Comparison of ENCODE assay signal across 8 mouse cellular contexts in the genomic region with DNA sequence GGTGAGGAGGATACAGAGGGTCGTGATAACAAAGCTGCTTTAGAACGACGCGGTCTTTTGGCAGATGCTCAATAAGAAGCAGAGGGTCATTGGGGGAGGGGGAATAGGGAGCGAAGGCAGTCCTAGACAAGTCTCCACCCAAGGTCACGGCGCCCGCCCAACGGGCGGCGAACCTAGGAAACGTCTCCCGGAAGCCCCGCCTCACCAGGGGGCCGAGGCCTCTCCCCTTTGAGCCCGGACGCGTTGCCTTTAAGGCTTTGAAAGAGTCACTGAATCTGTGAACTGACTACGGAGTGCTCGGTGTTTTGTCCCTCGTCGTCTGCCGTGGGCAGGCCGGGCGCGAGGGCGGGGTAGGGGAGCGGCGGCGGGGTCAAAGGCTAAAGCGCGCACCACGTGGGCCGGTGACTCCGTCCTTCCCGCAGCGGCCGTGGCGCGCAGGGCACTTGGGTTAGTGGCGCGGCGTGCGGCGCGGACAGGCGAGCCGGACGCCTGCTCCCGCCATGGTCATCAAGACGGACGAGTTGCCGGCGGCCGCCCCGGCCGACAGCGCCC. TPM values are rescaled to one million over a fixed set of nuclear protein-coding genes. Genes with fewer than 3 reads are reported as not detected.
DNase-seq lines count a peak whose midpoint lies in the region; ATAC-seq lines count a peak whose summit lies in the region.

TSS of gene Cluh (plus strand) at position 401 of the 552 bp plus-strand sequence.

- under 1% methylated on average over 56 of the region's 58 CpGs for WGBS in hindbrain, embryonic 11.5 days

- peak within 1 kb of the TSS; percentile 76 for H3K27ac ChIP-seq in hindbrain, embryonic 11.5 days (ENCODE audit: low read depth, low read length)

- peak within 1 kb of the TSS; percentile 95 for H3K4me3 ChIP-seq in hindbrain, embryonic 11.5 days (ENCODE audit: low read depth, low read length)

- no peaks in the 10 kb centered on the region for H3K27me3 ChIP-seq in hindbrain, embryonic 11.5 days (ENCODE audit: control insufficient read depth, insufficient read depth, low read length)

- H3K9me3 ChIP-seq in hindbrain, embryonic 11.5 days (ENCODE audit: control insufficient read depth, low read length), result no peaks in the 10 kb centered on the region

- DNase-seq in Muller cell, postnatal 12 days (ENCODE audit: inconsistent ontology term), result peak; percentile 96
- DNase-seq in cerebellum, adult 9-11 months, result peak; percentile 98
- peak; percentile 95 to 98 for DNase-seq in frontal cortex, adult 2 months (ENCODE audit: extremely low spot score in 1 of 2, low spot score in 1 of 2)
- DNase-seq in hindbrain, embryonic 11.5 days (ENCODE audit: low spot score), result peak; percentile 92
- DNase-seq in layer of hippocampus, postnatal 10 days (ENCODE audit: low spot score in 2 of 2), result peak; percentile 96 to 98
- peak; percentile 98 for DNase-seq in lung, postnatal 10 days
- DNase-seq in ovary, postnatal 36 days (ENCODE audit: low spot score), result peak; percentile 99
- peak; percentile 98 for DNase-seq in thymus, postnatal 25 days

- H3K4me1 ChIP-seq in hindbrain, embryonic 11.5 days (replicated peaks; ENCODE audit: control insufficient read depth, insufficient read depth, low read length), result peaks cover 13% of the 10 kb centered on the region; the same call in 1 of the 2 replicates

- peak; percentile 92 for ATAC-seq in hindbrain, embryonic 11.5 days (ENCODE audit: low FRiP score)

- H3K4me2 ChIP-seq in hindbrain, embryonic 11.5 days (replicated peaks; ENCODE audit: low read depth, low read length), result peak within 1 kb of the TSS; percentile 94

- H3K36me3 ChIP-seq in hindbrain, embryonic 11.5 days (ENCODE audit: control insufficient read depth, insufficient read depth, low read length), result no peaks in the 10 kb centered on the region

- peak within 1 kb of the TSS; percentile 84 for H3K9ac ChIP-seq in hindbrain, embryonic 11.5 days (ENCODE audit: low read depth, low read length)

RNA-seq across cellular contexts. Expression of gene Cluh, which starts in this region (rescaled TPM):
- polyA plus RNA-seq in frontal cortex, adult 2 months (2012; rRNA removed), result 52.6 and 54.6 TPM in 2 replicates
- polyA plus RNA-seq in hindbrain, embryonic 11.5 days (2014; fragmentation: Nextera tagmentation; extraction: Ambion mirVana), result 8.0 and 8.9 TPM in 2 replicates
- total RNA-seq in layer of hippocampus, postnatal 10 days (2021), result 10 to 100 TPM; 68.2 to 74.1 TPM

Comparison
In these comparisons a context has a peak if more than half of its experiments do, and no peak if none do; other contexts are left out.
1. Peak in every context shown above with its lines: DNase-seq, ATAC-seq, H3K4me3 ChIP-seq and H3K27ac ChIP-seq.